Mouse (Mus musculus) neutrophil, adult 65 days (primary cell): ENCODE data around the gene Sbk2. TPM values are rescaled to one million over a fixed set of nuclear protein-coding genes. Genes with fewer than 3 reads are reported as not detected.

Experiments used
- total RNA-seq: library from RNA; stranded (reverse); gene quantifications from 2 replicates; pipeline ENCODE4 v1.2.4, GENCODE M21; 2023

Gene Sbk2
- total RNA-seq: not detected in 2 replicates

GRCm38 (mm10) chr7:4964272-4964671 is at the start of gene Sbk2:
Gene Sbk2 (minus strand): TSS chr7:4964406.

GRCm38 (mm10) chr7:4996003-4996895 is 32.0 kb upstream of the Sbk2 start, which contains the start of gene Zfp579:
Gene Zfp579 (minus strand): TSS chr7:4996158.

GRCm38 (mm10) chr7:4971068-4971467 is 6.9 kb upstream of the Sbk2 start, which contains the start of gene Sbk3:
Gene Sbk3 (minus strand): TSS chr7:4971168.

GRCm38 (mm10) chr7:4925441-4926381 is 38.5 kb downstream of the Sbk2 start, which contains the start of gene Ssc5d:
Gene Ssc5d (plus strand): TSS chr7:4925785.

GRCm38 (mm10) chr7:4921824-4922482 is 42.3 kb downstream of the Sbk2 start, which contains the start of gene Nat14:
Gene Nat14 (plus strand): TSS chr7:4922028.

GRCm38 (mm10) chr7:4915007-4915665 is 49.1 kb downstream of the Sbk2 start, which contains the start of gene Zfp628:
Gene Zfp628 (plus strand): TSS chr7:4915217.

GRCm38 (mm10) chr7:4906466-4906950 is 57.7 kb downstream of the Sbk2 start, which contains the start of gene Gm36210:
Gene Gm36210 (minus strand): TSS chr7:4906516.

Other genes with a start within 250 kb of the Sbk2 start
- 8.8 and 12.9 TPM in 2 replicates for gene Tmem150b, start 239.2 kb downstream of the Sbk2 start, total RNA-seq
- gene Kmt5c, start 224.3 kb downstream of the Sbk2 start, total RNA-seq: 70.4 and 103 TPM in 2 replicates
- 11.2 and 13.4 TPM in 2 replicates for gene Cox6b2, start 211.3 kb downstream of the Sbk2 start, total RNA-seq
- not detected in 2 replicates for gene Fam71e2, start 193.1 kb downstream of the Sbk2 start, total RNA-seq
- not detected in 2 replicates for gene Il11, start 181.5 kb downstream of the Sbk2 start, total RNA-seq
- gene Tmem190, start 181.5 kb downstream of the Sbk2 start, total RNA-seq: not detected in 2 replicates
- gene Tmem238, start 174.8 kb downstream of the Sbk2 start, total RNA-seq: 0.95 and 2.3 TPM in 2 replicates
- 636 and 649 TPM in 2 replicates for gene Rpl28, start 171.5 kb downstream of the Sbk2 start, total RNA-seq
- gene Ube2s, start 151.8 kb downstream of the Sbk2 start, total RNA-seq: 188 and 216 TPM in 2 replicates
- 1.0 TPM in 1 of 2 replicates, not detected in the other for gene Shisa7, start 119.7 kb downstream of the Sbk2 start, total RNA-seq
- 4.1 and 4.4 TPM in 2 replicates for gene Isoc2b, start 94.1 kb downstream of the Sbk2 start, total RNA-seq
- 6.0 and 6.2 TPM in 2 replicates for gene Isoc2a, start 87.3 kb downstream of the Sbk2 start, total RNA-seq
- not detected in 2 replicates for gene Gm36210, start 57.9 kb downstream of the Sbk2 start, total RNA-seq
- gene Zfp628, start 49.2 kb downstream of the Sbk2 start, total RNA-seq: 13.2 and 16.2 TPM in 2 replicates
- gene Nat14, start 42.4 kb downstream of the Sbk2 start, total RNA-seq: 1.7 and 1.9 TPM in 2 replicates
- 0.44 TPM in 1 of 2 replicates, not detected in the other for gene Ssc5d, start 38.6 kb downstream of the Sbk2 start, total RNA-seq
- not detected in 2 replicates for gene Sbk3, start 6.8 kb upstream of the Sbk2 start, total RNA-seq
- gene Zfp579, start 31.8 kb upstream of the Sbk2 start, total RNA-seq: 3.4 and 6.0 TPM in 2 replicates
- gene Zfp524, start 50.0 kb upstream of the Sbk2 start, total RNA-seq: 11.9 and 12.6 TPM in 2 replicates
- 26.5 and 31.4 TPM in 2 replicates for gene Fiz1, start 50.3 kb upstream of the Sbk2 start, total RNA-seq
- gene Gm44973, start 51.1 kb upstream of the Sbk2 start, total RNA-seq: not detected in 2 replicates
- gene Zfp865, start 56.0 kb upstream of the Sbk2 start, total RNA-seq: 38.0 and 47.1 TPM in 2 replicates
- gene Ccdc106, start 56.1 kb upstream of the Sbk2 start, total RNA-seq: 0.29 and 0.98 TPM in 2 replicates
- gene 4632433K11Rik, start 69.7 kb upstream of the Sbk2 start, total RNA-seq: 0.98 TPM in 1 of 2 replicates, not detected in the other
- 2.0 and 2.2 TPM in 2 replicates for gene Zfp784, start 74.0 kb upstream of the Sbk2 start, total RNA-seq
- gene Zfp580, start 87.1 kb upstream of the Sbk2 start, total RNA-seq: 0.98 and 1.2 TPM in 2 replicates
- gene U2af2, start 97.7 kb upstream of the Sbk2 start, total RNA-seq: 219 and 291 TPM in 2 replicates
- 143 and 147 TPM in 2 replicates for gene Epn1, start 115.8 kb upstream of the Sbk2 start, total RNA-seq
- not detected in 2 replicates for gene Rfpl4, start 152.5 kb upstream of the Sbk2 start, total RNA-seq
- gene Rasl2-9, start 161.5 kb upstream of the Sbk2 start, total RNA-seq: 0.41 TPM in 1 of 2 replicates, not detected in the other
- not detected in 2 replicates for gene Vmn1r55, start 185.3 kb upstream of the Sbk2 start, total RNA-seq
- gene Vmn1r56, start 232.3 kb upstream of the Sbk2 start, total RNA-seq: not detected in 2 replicates